Mouse (Mus musculus): ENCODE results near the gene Ambra1.

DNA sequence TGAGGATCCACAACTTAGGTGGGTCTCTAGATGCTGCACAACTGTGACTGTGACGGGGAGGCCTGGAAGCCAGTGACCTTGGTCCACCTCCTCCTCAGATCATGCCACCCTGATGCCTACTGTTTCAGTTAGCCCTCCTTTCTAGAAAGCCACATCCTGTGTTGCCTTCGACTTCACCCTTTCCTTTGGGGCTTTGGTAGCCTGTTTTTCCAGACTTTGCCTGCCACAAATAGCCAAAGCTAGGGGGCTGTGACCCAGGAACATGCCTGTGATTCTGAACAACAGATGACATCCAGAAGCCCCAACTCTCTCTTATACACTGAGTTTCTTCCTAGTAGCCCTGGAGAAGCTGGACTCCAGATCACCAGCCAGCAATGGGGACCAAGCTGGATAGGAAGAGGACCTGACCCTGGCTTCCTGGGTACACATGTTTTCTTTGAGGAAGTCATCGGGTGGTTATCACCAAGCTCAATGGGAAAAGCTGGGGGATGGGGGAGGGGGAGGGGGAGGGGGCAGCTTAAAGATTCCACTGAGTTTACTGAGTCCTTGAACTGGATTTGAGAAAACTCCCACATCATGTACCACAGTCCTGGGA lies 234.8 kb downstream of the Ambra1 start:
- TF ChIP-seq POLR2A (IDR thresholded peaks at IDR 0.05; ENCODE audit: insufficient read length, low read depth) = no peak
- no peak for TF ChIP-seq E2F4 (IDR thresholded peaks at IDR 0.05; ENCODE audit: insufficient read depth)
- TF ChIP-seq MYOD1 (IDR thresholded peaks at IDR 0.05; ENCODE audit: control insufficient read depth in 1 of 3, insufficient read length in 2 of 3, low read depth in 2 of 3) = no peak

Data from myocyte (in vitro differentiated cells).